Mouse (Mus musculus) skeletal muscle tissue, adult 2 months (tissue): ENCODE results near the gene Bcl9l.
A peak's percentile ranks its signal among the peaks of the same experiment; 100 is the strongest.

Experiments used
- DNase-seq: peaks from one replicate; pipeline ENCODE4 v3.0.0-alpha.2; 2012; ENCODE audit warnings: low read depth, low spot score

Gene Bcl9l

DNA sequence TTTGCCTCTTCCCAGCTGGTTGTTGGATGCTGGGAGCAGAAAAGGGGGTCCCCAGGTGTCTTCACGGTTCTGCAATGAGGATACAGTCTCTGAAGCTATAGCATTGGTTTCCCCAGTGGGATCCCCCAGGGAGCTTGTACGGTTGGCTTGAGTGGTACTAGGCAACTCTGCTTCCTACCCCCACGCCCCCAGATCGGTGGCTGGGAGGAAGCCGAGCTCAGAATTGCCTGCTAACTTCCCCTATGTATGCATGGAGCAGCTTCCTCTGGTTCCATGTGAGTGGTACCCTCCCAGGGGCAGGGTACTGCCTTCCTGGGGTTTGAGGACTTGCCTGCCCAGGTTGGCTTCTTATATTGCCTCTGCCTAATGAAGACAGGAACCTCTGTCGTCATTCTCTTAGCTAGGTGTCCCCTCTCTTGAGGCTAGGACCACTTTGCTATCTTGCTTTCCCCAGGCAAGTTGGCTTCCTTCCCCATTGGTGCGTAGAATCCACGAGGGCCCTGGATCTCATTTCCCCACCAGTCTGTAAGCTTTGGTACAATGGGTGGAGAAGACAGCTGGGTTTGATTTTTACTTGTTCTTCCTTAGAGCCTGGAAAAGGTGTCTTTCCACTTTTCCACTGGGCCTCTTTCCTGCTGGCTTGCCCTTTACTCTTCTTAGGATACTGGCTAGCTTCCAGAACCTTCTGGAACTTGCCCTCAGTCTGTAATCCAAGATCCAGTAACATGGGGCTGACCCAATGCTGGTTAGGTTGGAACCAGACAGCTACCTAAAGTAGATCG, 29.5 kb downstream of the Bcl9l start:
- peak; percentile 90 for DNase-seq

DNA sequence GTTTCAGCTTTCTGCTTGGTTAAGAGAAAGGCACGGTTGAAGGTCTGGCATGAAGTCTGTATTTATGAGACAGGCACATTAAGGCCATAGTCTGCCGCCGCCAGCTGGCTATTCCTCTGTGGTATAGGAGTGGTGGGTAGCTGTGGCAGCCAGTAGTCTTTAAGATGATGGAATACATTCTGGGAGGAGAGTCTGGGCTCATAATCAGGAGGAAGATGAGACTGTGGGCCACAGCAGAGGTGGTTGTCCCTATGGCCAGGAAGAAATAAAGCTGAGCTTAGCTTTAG, 30.0 kb downstream of the Bcl9l start:
- no peak for DNase-seq

GRCm38 (mm10) chr9:44513121-44513520, 30.5 kb downstream of the Bcl9l start:
- DNase-seq = no peak

DNA sequence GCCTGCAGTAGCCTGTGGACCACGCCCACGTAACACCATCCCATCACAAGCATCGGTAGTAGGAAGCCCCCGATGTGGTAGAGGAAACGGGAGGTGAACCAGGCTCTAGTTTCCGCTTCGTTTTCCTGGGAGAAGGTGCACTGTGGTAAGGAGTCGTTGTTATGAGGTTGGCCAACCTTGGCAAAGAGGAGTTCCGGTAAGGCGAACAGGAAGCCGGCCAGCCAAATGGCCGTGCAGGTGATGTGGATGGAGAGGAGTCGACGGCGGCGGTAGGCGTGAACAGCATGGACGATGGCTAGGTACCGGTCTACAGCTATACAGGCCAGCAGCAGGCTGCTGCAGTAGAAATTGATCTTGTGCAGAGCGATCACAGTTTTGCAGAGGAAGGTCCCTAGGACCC, 31.0 kb downstream of the Bcl9l start:
- no peak for DNase-seq

DNA sequence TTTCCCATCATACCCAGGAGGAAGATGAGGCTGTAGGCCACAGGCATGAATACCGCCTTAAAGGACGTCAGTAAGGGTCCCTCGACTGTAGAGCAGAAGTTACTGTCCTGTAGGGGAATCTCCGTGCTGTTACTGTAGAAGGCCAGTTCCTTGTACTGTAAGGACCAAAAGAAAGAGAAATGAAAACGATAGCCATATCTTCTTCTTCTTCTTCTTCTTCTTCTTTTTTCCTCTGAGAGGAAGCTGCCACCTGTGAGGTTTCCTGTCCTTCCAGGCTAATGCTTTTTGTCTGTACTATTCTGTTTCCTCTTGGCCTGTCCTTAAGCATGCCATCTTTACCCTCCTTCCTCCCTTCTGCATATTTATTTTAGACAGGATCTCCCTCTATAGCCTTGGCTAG, 31.5 kb downstream of the Bcl9l start:
- DNase-seq = no peak

GRCm38 (mm10) chr9:44515131-44515751, 32.6 kb downstream of the Bcl9l start:
- DNase-seq = no peak

- DNase-seq = no peak
Observed at GRCm38 (mm10) chr9:44515891-44516290, 33.3 kb downstream of the Bcl9l start.

DNA sequence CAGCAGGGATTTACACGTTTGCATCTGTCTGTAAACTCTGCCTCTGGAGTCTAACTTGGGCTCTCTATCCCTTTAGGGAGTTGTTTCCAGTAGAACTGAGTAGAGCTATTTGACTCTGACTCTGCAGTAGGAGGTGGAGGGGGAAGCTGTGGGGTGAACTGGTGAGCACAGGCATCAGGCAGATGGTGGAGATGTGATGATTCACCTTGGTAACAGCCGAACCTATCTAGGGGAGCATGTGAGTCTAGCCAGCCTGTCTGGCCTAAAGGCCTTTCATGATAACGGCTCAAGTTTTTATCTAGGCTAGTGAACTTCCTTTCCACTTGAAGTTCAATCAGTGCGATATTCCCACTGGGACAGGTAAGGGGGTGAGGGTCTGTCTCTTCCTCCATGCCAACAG, 34.7 kb downstream of the Bcl9l start:
- DNase-seq = no peak

GRCm38 (mm10) chr9:44518068-44518467, 35.4 kb downstream of the Bcl9l start:
- DNase-seq = no peak

DNA sequence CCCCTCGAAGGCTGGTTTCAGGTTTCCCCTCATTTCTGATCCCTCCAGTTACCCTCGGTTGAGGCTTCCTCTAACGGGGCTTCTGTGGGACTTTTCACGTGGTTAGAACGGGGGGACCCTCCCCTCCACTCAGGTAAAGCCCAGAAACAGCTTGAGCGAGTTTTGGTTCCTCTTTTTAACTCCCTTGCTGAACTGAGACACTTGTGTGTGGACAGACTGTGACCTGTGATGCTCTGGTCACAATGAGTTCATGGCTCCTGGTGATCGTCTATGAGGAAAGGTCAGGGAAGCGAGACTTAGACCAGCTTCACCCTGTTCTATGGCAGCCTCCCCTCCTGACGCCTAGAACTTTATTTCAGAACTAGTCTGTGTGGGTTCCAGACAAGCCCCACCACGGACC, 39.3 kb downstream of the Bcl9l start:
- no peak for DNase-seq

- DNase-seq = no peak
Observed at GRCm38 (mm10) chr9:44523686-44524085, 41.1 kb downstream of the Bcl9l start.

DNA sequence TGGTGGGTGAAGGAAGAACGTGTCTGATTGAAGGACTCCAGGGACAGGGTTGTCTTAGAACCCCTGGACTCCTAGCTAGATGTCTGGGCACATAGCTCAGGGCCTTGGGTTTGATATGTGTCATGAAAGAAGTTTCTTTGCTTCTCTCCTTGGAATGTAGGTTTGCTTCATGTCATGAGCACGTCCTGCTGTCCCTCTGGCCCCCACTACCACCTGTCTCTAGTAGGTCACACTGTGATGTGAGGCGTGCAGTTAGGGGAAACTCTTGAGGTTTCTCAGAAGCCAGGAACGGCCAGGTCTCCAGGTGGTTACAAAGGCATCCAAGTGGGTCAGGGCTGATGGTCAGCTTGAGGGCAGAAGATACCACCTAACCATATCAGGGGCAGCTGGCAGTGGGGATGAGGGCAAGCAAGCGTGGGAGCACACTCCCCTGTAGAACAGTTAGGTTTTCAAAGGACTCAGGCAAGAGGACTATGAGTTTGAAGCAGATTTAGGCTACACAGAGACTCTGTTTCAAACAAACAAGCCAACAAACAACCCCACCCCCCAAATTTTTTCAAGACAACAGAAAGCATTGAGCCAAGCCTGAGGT, 41.7 kb downstream of the Bcl9l start:
- no peak for DNase-seq

- DNase-seq = no peak
Observed at GRCm38 (mm10) chr9:44525001-44525400, 42.4 kb downstream of the Bcl9l start.

DNA sequence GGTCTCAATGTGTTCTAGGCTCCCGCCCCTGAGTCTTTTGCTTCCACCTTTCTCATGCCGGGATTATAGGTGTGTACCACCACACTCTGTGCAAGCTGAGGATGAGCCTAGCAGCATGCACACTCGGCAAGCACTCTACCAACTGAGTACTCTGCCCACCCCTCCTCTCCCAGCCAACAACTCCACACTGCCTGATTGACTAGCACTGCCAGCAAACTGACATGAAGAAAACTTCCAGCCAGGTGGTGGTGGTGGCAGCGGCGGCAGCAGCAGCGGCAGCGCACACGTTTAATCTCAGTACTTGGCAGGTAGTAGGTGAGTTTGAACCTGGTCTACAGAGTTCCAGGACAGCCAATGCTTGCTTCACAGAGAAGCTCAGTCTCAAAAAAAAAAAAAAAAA, 43.0 kb downstream of the Bcl9l start:
- DNase-seq = no peak

GRCm38 (mm10) chr9:44526337-44527112, 43.9 kb downstream of the Bcl9l start:
- DNase-seq = no peak

DNA sequence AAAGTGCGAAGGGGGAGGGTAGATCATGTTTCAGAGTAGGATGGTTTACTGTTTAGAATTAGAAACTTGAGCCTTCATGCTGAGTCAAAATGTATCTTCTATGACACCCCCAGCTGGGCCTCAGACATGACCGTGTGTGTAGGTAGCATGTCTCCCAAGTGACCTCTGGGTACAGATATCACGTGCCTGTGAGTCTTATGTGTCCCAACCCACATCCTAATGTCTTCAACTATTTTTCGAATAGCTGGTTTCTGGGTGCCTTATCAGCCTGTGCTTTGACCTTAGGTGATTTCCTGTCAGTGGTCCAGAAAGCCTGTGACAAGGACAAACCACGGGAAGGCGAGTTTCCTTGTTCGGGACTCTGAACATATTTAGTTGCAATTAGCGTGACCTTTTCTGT, 45.7 kb downstream of the Bcl9l start:
- DNase-seq = no peak

DNA sequence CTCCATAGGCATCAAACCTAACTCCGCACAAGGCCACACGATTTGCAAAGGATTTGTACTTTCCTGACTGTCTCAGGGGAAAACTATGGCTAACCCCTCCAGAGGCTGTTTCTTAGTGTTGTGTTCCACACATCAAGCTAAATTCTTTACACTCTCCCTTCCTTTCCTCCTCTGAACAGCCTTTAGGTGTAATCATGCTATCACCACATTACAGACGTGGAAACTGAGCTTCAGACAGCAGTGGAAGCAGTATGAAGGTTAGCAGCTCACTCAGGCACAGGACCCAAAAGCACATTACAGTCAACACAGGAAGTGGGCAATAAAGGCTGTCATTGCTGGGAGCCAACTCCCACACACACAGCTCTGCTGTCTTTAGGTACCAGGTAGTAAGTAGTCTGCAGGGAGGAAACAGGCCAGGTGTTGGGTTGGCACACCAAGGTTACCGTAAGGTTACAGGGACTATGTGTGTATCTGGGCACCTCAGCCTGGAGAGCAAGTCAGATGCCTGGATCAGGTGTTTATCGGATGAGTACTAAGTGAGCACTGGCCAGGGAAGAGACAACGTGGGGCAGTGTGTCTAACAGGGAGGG, 50.5 kb downstream of the Bcl9l start:
- no peak for DNase-seq

- DNase-seq = no peak
Observed at GRCm38 (mm10) chr9:44537625-44538301, 55.1 kb downstream of the Bcl9l start.

DNA sequence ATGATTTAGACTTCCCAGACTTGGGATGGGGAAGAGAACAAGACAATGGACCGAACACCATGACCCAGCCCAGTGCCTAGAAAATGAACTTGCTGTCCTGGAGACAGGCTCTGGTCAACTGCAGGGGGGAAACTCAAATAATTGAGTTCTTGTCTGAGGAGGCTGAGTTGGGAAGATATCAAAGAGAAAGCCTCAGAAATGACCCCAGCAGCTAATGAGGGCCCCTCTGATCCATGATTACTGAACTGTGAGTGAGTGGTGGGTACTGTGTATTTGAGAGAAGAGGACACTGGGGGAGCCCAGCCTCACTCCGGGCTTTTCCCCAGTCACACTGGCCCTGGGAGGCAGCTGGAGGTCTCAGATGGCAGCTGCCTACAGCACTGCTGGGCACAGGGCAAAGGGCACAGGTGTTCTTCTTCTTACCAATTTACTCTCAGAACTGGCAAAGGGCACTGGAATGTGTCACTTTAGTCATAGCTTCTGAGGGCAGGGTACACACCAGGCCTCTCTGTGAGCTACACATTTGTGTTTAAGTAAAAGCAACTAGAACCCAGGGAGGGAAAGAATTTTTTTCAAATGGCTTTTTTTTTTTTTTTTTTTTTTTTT, 57.3 kb downstream of the Bcl9l start:
- DNase-seq = no peak

GRCm38 (mm10) chr9:44540676-44541075, 58.1 kb downstream of the Bcl9l start:
- DNase-seq = no peak

DNA sequence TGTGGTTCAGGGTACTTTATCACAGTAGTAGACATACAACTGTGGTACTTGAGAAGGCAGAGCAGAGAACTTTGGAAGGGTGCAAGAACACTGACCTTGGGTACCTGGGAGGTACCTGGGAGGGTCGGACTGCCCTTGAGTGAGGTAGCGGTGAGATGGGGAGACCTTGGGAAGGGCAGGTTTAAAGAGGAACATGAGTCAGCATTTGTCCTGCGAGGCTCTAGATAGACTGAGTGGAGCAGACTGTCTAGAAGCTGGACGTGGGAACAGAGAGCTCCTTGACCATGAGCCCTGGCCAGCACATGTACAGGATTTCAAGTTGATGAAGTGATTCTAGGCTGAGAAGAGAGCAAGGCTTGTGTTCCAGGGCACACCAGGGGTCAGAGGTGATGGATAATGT, 59.7 kb downstream of the Bcl9l start:
- DNase-seq = no peak
